17 mouse cellular contexts compared by ENCODE assay signal in genomic region chr7:43353118-43353517, GRCm38 (mm10). TPM values are rescaled to one million over a fixed set of nuclear protein-coding genes. Genes with fewer than 3 reads are reported as not detected.
DNase-seq lines count a peak whose midpoint lies in the region; ATAC-seq and TF ChIP-seq lines count a peak whose summit lies in the region.
"Had no signal": no experiment of that assay in that cellular context is flagged by ENCODE, and none has a peak within 500 bp of the region (broad histone marks: within the 10 kb centered on the region; RNA-seq: fewer than 3 reads in every experiment).

No protein-coding gene starts in this region.

- TF ChIP-seq CTCF in layer of hippocampus, adult 2 months (conservative IDR thresholded peaks at IDR 0.05) = no peak
- no peak for TF ChIP-seq CTCF in MEL (IDR thresholded peaks at IDR 0.05 in 2 of 3, conservative IDR thresholded peaks at IDR 0.05 in 1 of 3; ENCODE audit: control insufficient read depth in 1 of 3, insufficient read depth in 1 of 3, low read depth in 2 of 3, low read length in 3 of 3, poor library complexity in 1 of 3, severe bottlenecking in 1 of 3)
- no peak for TF ChIP-seq CTCF in kidney, adult 2 months (conservative IDR thresholded peaks at IDR 0.05; ENCODE audit: insufficient read depth, insufficient read length, low read depth, low read length)

- H3K9me3 ChIP-seq in MEL (replicated peaks; ENCODE audit: insufficient read depth, low read length) = no peaks in the 10 kb centered on the region
- H3K9me3 ChIP-seq in liver, embryonic 11.5 days (ENCODE audit: control insufficient read depth, low read length) = no peaks in the 10 kb centered on the region
- H3K9me3 ChIP-seq in hindbrain, embryonic 11.5 days (ENCODE audit: control insufficient read depth, low read length) = no peaks in the 10 kb centered on the region
- H3K9me3 ChIP-seq: limb, embryonic 10.5 days; midbrain, embryonic 12.5 days had no signal

- H3K4me1 ChIP-seq in MEL (ENCODE audit: control insufficient read depth in 1 of 2, insufficient read depth in 2 of 2, low read length in 2 of 2) = peaks cover 9 to 49% of the 10 kb centered on the region in 2 experiments
- peaks cover 12% of the 10 kb centered on the region for H3K4me1 ChIP-seq in liver, embryonic 11.5 days (replicated peaks; ENCODE audit: control insufficient read depth, insufficient read depth, low read length)
- no peaks in the 10 kb centered on the region for H3K4me1 ChIP-seq in kidney, adult 2 months (ENCODE audit: control insufficient read depth, insufficient read depth, low read length)
- H3K4me1 ChIP-seq in hindbrain, embryonic 11.5 days (replicated peaks; ENCODE audit: control insufficient read depth, insufficient read depth, low read length) = no peaks in the 10 kb centered on the region

- peak in 1 of 2 experiments; percentile 76; a peak in 2 of 4 replicates for TF ChIP-seq POLR2A in MEL (IDR thresholded peaks at IDR 0.05; ENCODE audit: control insufficient read depth in 1 of 2, insufficient read depth in 1 of 2, low read depth in 1 of 2, low read length in 2 of 2, poor library complexity in 1 of 2)
- no peak for TF ChIP-seq POLR2A in kidney, adult 2 months (IDR thresholded peaks at IDR 0.05; ENCODE audit: low read depth, low read length)

- H3K36me3 ChIP-seq in MEL (ENCODE audit: control insufficient read depth in 1 of 2, insufficient read depth in 2 of 2, low read length in 2 of 2) = peaks cover 0 to 34% of the 10 kb centered on the region in 2 experiments; a peak in 2 of 4 replicates
- H3K36me3 ChIP-seq in liver, embryonic 11.5 days (ENCODE audit: control insufficient read depth, insufficient read depth, low read length) = no peaks in the 10 kb centered on the region
- no peaks in the 10 kb centered on the region for H3K36me3 ChIP-seq in kidney, adult 2 months (ENCODE audit: control insufficient read depth, insufficient read depth, low read length)
- no peaks in the 10 kb centered on the region for H3K36me3 ChIP-seq in hindbrain, embryonic 11.5 days (ENCODE audit: control insufficient read depth, insufficient read depth, low read length)
- H3K36me3 ChIP-seq: limb, embryonic 10.5 days; midbrain, embryonic 12.5 days had no signal

- no peak overlapping the region for H3K4me2 ChIP-seq in liver, embryonic 11.5 days
- H3K4me2 ChIP-seq in hindbrain, embryonic 11.5 days (replicated peaks; ENCODE audit: low read depth, low read length) = no peak overlapping the region
- H3K4me2 ChIP-seq: midbrain, embryonic 12.5 days had no signal

- no peaks in the 10 kb centered on the region for H3K27me3 ChIP-seq in MEL (ENCODE audit: control insufficient read depth in 1 of 2, insufficient read depth in 2 of 2, low read length in 2 of 2)
- no peaks in the 10 kb centered on the region for H3K27me3 ChIP-seq in liver, embryonic 11.5 days (replicated peaks; ENCODE audit: control insufficient read depth, insufficient read depth, low read length)
- H3K27me3 ChIP-seq in kidney, adult 2 months (replicated peaks; ENCODE audit: control insufficient read depth, insufficient read depth, low read length) = no peaks in the 10 kb centered on the region; the same call in 1 of the 2 replicates
- H3K27me3 ChIP-seq in hindbrain, embryonic 11.5 days (ENCODE audit: control insufficient read depth, insufficient read depth, low read length) = no peaks in the 10 kb centered on the region
- H3K27me3 ChIP-seq: midbrain, embryonic 12.5 days had no signal

- no peak overlapping the region for H3K4me3 ChIP-seq in layer of hippocampus, adult 2 months
- H3K4me3 ChIP-seq in MEL (ENCODE audit: control insufficient read depth in 1 of 2, insufficient read depth in 1 of 2, low read depth in 2 of 2, low read length in 2 of 2) = peak overlapping the region; percentile 35 to 37
- H3K4me3 ChIP-seq in liver, embryonic 11.5 days (ENCODE audit: low read depth, low read length) = no peak overlapping the region
- no peak overlapping the region for H3K4me3 ChIP-seq in kidney, adult 2 months (ENCODE audit: insufficient read depth, low read depth, low read length)
- no peak overlapping the region for H3K4me3 ChIP-seq in hindbrain, embryonic 11.5 days (ENCODE audit: low read depth, low read length)
- H3K4me3 ChIP-seq: heart, adult 2 months; limb, embryonic 10.5 days; midbrain, embryonic 12.5 days had no signal

- no peak for DNase-seq in layer of hippocampus, adult 2 months (ENCODE audit: low spot score in 2 of 2)
- no peak for DNase-seq in layer of hippocampus, adult 9-10 months (ENCODE audit: low spot score)
- peak; percentile 94 for DNase-seq in MEL (ENCODE audit: low read depth, low spot score)
- DNase-seq in liver, embryonic 11.5 days (ENCODE audit: low spot score) = no peak
- DNase-seq in kidney, adult 2 months = no peak
- DNase-seq in hindbrain, embryonic 11.5 days (ENCODE audit: low spot score) = no peak
- no peak for DNase-seq in natural killer cell, adult 2 months (ENCODE audit: low spot score in 2 of 2)
- DNase-seq: adrenal gland, postnatal 25 days; cerebellum, postnatal 14 days; kidney, postnatal 10 days; thymus, adult 2 months had no signal

- H3K27ac ChIP-seq in layer of hippocampus, adult 2 months = 0 out of 2 replicates have a peak overlapping the region, but pooled peaks have one; percentile 10
- peak overlapping the region; percentile 98 for H3K27ac ChIP-seq in MEL (ENCODE audit: control insufficient read depth, low read depth, low read length)
- peak overlapping the region; percentile 9; the same call in 1 of the 2 replicates for H3K27ac ChIP-seq in liver, embryonic 11.5 days (ENCODE audit: low read depth, low read length)
- H3K27ac ChIP-seq in kidney, adult 2 months (ENCODE audit: insufficient read depth, low read depth, low read length) = no peak overlapping the region
- H3K27ac ChIP-seq in hindbrain, embryonic 11.5 days (ENCODE audit: low read depth, low read length) = no peak overlapping the region
- H3K27ac ChIP-seq: heart, adult 2 months; limb, embryonic 10.5 days; midbrain, embryonic 12.5 days had no signal

- H3K79me2 ChIP-seq in MEL (ENCODE audit: control insufficient read depth, insufficient read depth, low read length, poor library complexity) = peaks cover 13% of the 10 kb centered on the region

- TF ChIP-seq EP300 in MEL (IDR thresholded peaks at IDR 0.05; ENCODE audit: low read depth in 1 of 2, low read length in 2 of 2) = peak; percentile 76 to 88

- 26% methylated on average over 4 of the region's 4 CpGs for WGBS in liver, embryonic 11.5 days
- 68% methylated on average over 4 of the region's 4 CpGs for WGBS in kidney, adult 2 months
- WGBS in hindbrain, embryonic 11.5 days = 80% methylated on average over 4 of the region's 4 CpGs

- TF ChIP-seq RAD21 in MEL (IDR thresholded peaks at IDR 0.05; ENCODE audit: low read depth, low read length) = no peak

- peak overlapping the region; percentile 72 for H3K9ac ChIP-seq in MEL (ENCODE audit: control insufficient read depth, low read depth, low read length, poor library complexity, severe bottlenecking)
- H3K9ac ChIP-seq in liver, embryonic 11.5 days (ENCODE audit: low read depth, low read length) = no peak overlapping the region
- H3K9ac ChIP-seq in hindbrain, embryonic 11.5 days (ENCODE audit: low read depth, low read length) = no peak overlapping the region
- H3K9ac ChIP-seq: midbrain, embryonic 12.5 days had no signal

- no peak for ATAC-seq in liver, embryonic 11.5 days (replicated peaks; ENCODE audit: low FRiP score)
- peak; percentile 21; the same call in 1 of the 2 replicates for ATAC-seq in megakaryocyte-erythroid progenitor cell, adult 5-6 weeks (replicated peaks; ENCODE audit: low FRiP score, low TSS enrichment, poor library complexity, severe bottlenecking)
- no peak for ATAC-seq in hindbrain, embryonic 11.5 days (ENCODE audit: low FRiP score)
- ATAC-seq: CD4-positive, CD25-positive, alpha-beta regulatory T cell, adult 4 months; hindbrain, embryonic 16.5 days had no signal

TF ChIP-seq in MEL, 35 proteins besides CTCF, POLR2A, EP300 and RAD21 (continues in another document):
- TF ChIP-seq BHLHE40 (IDR thresholded peaks at IDR 0.05; ENCODE audit: borderline replicate concordance, low read depth, low read length) (no peak), E2F4 (IDR thresholded peaks at IDR 0.05; ENCODE audit: borderline replicate concordance, low read depth, low read length) (no peak), TCF12 (IDR thresholded peaks at IDR 0.05; ENCODE audit: low read depth, low read length) (peak; percentile 71)

RNA-seq across cellular contexts. Expression of gene Siglecf, which starts 2.0 kb away (rescaled TPM):
- under 1 TPM; 0.49 to 0.72 TPM for total RNA-seq in layer of hippocampus, adult 2 months (2021)
- 22.6 and 22.7 TPM in 2 replicates for total RNA-seq in MEL (2012; rRNA removed)
- 10 to 100 TPM in 1 of 2 experiments, not detected in 1; 26.7 TPM for polyA plus RNA-seq in MEL (2012; ENCODE audit: insufficient read depth in 1 of 2, insufficient read length in 2 of 2, low read depth in 1 of 2, low replicate concordance in 2 of 2, missing spikeins in 1 of 2)
- 2.7 and 2.9 TPM in 2 replicates for polyA plus RNA-seq in liver, embryonic 11.5 days (2014; fragmentation: Nextera tagmentation; extraction: Ambion mirVana)
- total RNA-seq in megakaryocyte-erythroid progenitor cell, adult 5-6 weeks (2014; fragmentation: Nextera tagmentation) = 6.4 and 6.9 TPM in 2 replicates
- 3.1 and 13.0 TPM in 2 replicates for total RNA-seq in megakaryocyte-erythroid progenitor cell, adult 5-6 weeks (2017)
- polyA plus RNA-seq in kidney, adult 2 months (2012; rRNA removed) = 0.04 and 0.13 TPM in 2 replicates
- polyA plus RNA-seq in hindbrain, embryonic 11.5 days (2014; fragmentation: Nextera tagmentation; extraction: Ambion mirVana) = 0.36 TPM in 1 of 2 replicates, not detected in the other
- total RNA-seq: adrenal gland, postnatal 25 days; heart, adult 2 months had no signal
- polyA plus RNA-seq: CD4-positive, CD25-positive, alpha-beta regulatory T cell, adult 4 months had no signal

RNA-seq across cellular contexts. Expression of gene Zfp715, which starts 40.0 kb away (rescaled TPM):
- 10 to 100 TPM; 23.1 to 23.5 TPM for total RNA-seq in layer of hippocampus, adult 2 months (2021)
- 10.5 and 11.7 TPM in 2 replicates for total RNA-seq in MEL (2012; rRNA removed)
- 1 to 10 TPM in 1 of 2 experiments, not detected in 1; 8.3 TPM for polyA plus RNA-seq in MEL (2012; ENCODE audit: insufficient read depth in 1 of 2, insufficient read length in 2 of 2, low read depth in 1 of 2, low replicate concordance in 2 of 2, missing spikeins in 1 of 2)
- polyA plus RNA-seq in liver, embryonic 11.5 days (2014; fragmentation: Nextera tagmentation; extraction: Ambion mirVana) = 10.4 and 14.1 TPM in 2 replicates
- 11.5 and 15.9 TPM in 2 replicates for total RNA-seq in megakaryocyte-erythroid progenitor cell, adult 5-6 weeks (2014; fragmentation: Nextera tagmentation)
- total RNA-seq in megakaryocyte-erythroid progenitor cell, adult 5-6 weeks (2017) = 5.0 and 16.7 TPM in 2 replicates
- polyA plus RNA-seq in kidney, adult 2 months (2012; rRNA removed) = 3.7 and 4.6 TPM in 2 replicates
- polyA plus RNA-seq in hindbrain, embryonic 11.5 days (2014; fragmentation: Nextera tagmentation; extraction: Ambion mirVana) = 13.4 and 19.2 TPM in 2 replicates

RNA-seq across cellular contexts. Expression of gene Siglecg, which starts 54.9 kb away (rescaled TPM):
- total RNA-seq in layer of hippocampus, adult 2 months (2021) = not detected
- not detected in 2 replicates for total RNA-seq in MEL (2012; rRNA removed)
- polyA plus RNA-seq in MEL (2012; ENCODE audit: insufficient read depth in 1 of 2, insufficient read length in 2 of 2, low read depth in 1 of 2, low replicate concordance in 2 of 2, missing spikeins in 1 of 2) = not detected
- 0.34 and 0.47 TPM in 2 replicates for polyA plus RNA-seq in liver, embryonic 11.5 days (2014; fragmentation: Nextera tagmentation; extraction: Ambion mirVana)
- 3.1 and 4.4 TPM in 2 replicates for total RNA-seq in megakaryocyte-erythroid progenitor cell, adult 5-6 weeks (2014; fragmentation: Nextera tagmentation)
- total RNA-seq in megakaryocyte-erythroid progenitor cell, adult 5-6 weeks (2017) = 1.3 TPM in 1 of 2 replicates, not detected in the other
- polyA plus RNA-seq in kidney, adult 2 months (2012; rRNA removed) = 1.4 and 7.7 TPM in 2 replicates
- polyA plus RNA-seq in hindbrain, embryonic 11.5 days (2014; fragmentation: Nextera tagmentation; extraction: Ambion mirVana) = not detected in 2 replicates
- polyA plus RNA-seq: hindbrain, embryonic 16.5 days; midbrain, embryonic 12.5 days had no signal

Comparison
In these comparisons a context has a peak if more than half of its experiments do, and no peak if none do; other contexts are left out.
1. H3K27ac ChIP-seq: peak in layer of hippocampus, adult 2 months (single experiment), MEL (single experiment) and liver, embryonic 11.5 days (single experiment); none in kidney, adult 2 months (single experiment) and hindbrain, embryonic 11.5 days (single experiment).
2. H3K4me3 ChIP-seq: peak in MEL (2 of 2); none in layer of hippocampus, adult 2 months (single experiment), liver, embryonic 11.5 days (single experiment), kidney, adult 2 months (single experiment) and hindbrain, embryonic 11.5 days (single experiment).